In the genomic region with DNA sequence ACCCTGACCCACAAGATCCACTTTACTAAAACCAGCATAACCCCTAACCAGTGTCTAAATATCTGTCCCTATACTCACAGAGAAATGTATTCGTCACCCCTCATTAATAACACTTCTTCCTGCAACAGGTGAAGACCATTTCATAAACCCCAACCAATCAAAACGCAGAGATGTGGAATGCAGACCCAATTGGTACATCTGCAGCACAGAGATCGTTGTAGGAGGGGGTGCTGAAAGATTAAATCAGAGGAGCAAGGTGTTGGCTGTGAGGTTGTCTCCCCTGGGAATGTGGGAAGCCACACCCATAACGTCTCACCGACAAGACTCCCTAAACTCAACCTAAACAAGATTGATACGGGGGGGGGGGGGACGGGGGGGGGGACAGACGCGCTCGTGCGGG, we compare ENCODE assay signal across 7 mouse cellular contexts. TPM values are rescaled to one million over a fixed set of nuclear protein-coding genes. Genes with fewer than 3 reads are reported as not detected.
A peak's percentile ranks its signal among the peaks of the same experiment; 100 is the strongest.
DNase-seq lines count a peak whose midpoint lies in the region; ATAC-seq and TF ChIP-seq lines count a peak whose summit lies in the region.

No protein-coding gene starts in this region.

- no peaks in the 10 kb centered on the region for H3K36me3 ChIP-seq in lung, embryonic 16.5 days (ENCODE audit: control insufficient read depth, insufficient read depth, low read length)
- H3K36me3 ChIP-seq in liver, embryonic 15.5 days (replicated peaks) = no peaks in the 10 kb centered on the region
- no peaks in the 10 kb centered on the region for H3K36me3 ChIP-seq in stomach, embryonic 15.5 days

- ATAC-seq in lung, embryonic 16.5 days (ENCODE audit: low read depth) = 0 out of 2 replicates have a peak, but pooled peaks have one; percentile 31
- 0 out of 2 replicates have a peak, but pooled peaks have one; percentile 5 for ATAC-seq in liver, embryonic 15.5 days (ENCODE audit: insufficient read depth)
- no peak for ATAC-seq in stomach, embryonic 15.5 days (ENCODE audit: insufficient read depth, low FRiP score, low read depth)

- H3K4me3 ChIP-seq in lung, embryonic 16.5 days (ENCODE audit: low read length) = no peak overlapping the region; the same call in 1 of the 2 replicates
- H3K4me3 ChIP-seq in lung, adult 2 months (replicated peaks; ENCODE audit: extremely low read depth, low read depth, low read length) = no peak overlapping the region
- peak overlapping the region; percentile 28; the same call in 1 of the 2 replicates for H3K4me3 ChIP-seq in liver, embryonic 15.5 days (replicated peaks)
- H3K4me3 ChIP-seq in stomach, embryonic 15.5 days (replicated peaks) = peak overlapping the region; percentile 26

- no peak for TF ChIP-seq POLR2A in lung, adult 2 months (IDR thresholded peaks at IDR 0.05; ENCODE audit: borderline replicate concordance, extremely low read depth, low read depth, low read length)

- no peak for TF ChIP-seq CTCF in lung, adult 2 months (IDR thresholded peaks at IDR 0.05; ENCODE audit: insufficient read depth, low read length)

- H3K27ac ChIP-seq in lung, embryonic 16.5 days (ENCODE audit: low read length) = no peak overlapping the region
- no peak overlapping the region for H3K27ac ChIP-seq in liver, embryonic 15.5 days (replicated peaks)
- H3K27ac ChIP-seq in stomach, embryonic 15.5 days = no peak overlapping the region

- H3K9me3 ChIP-seq in lung, embryonic 16.5 days (ENCODE audit: control insufficient read depth, low read length) = no peaks in the 10 kb centered on the region
- no peaks in the 10 kb centered on the region for H3K9me3 ChIP-seq in liver, embryonic 15.5 days (replicated peaks)
- H3K9me3 ChIP-seq in stomach, embryonic 15.5 days = no peaks in the 10 kb centered on the region

- H3K27me3 ChIP-seq in lung, embryonic 16.5 days (ENCODE audit: control insufficient read depth, insufficient read depth, low read depth, low read length) = no peaks in the 10 kb centered on the region
- no peaks in the 10 kb centered on the region for H3K27me3 ChIP-seq in liver, embryonic 15.5 days
- no peaks in the 10 kb centered on the region for H3K27me3 ChIP-seq in stomach, embryonic 15.5 days (replicated peaks)

- H3K4me2 ChIP-seq in lung, embryonic 16.5 days (ENCODE audit: low read depth, low read length) = peak overlapping the region; percentile 43
- H3K4me2 ChIP-seq in liver, embryonic 15.5 days = peak overlapping the region; percentile 59
- peak overlapping the region; percentile 48 for H3K4me2 ChIP-seq in stomach, embryonic 15.5 days

- 6% methylated on average over 3 of the region's 11 CpGs for WGBS in lung, embryonic 16.5 days
- WGBS in lung, adult 2 months = 3% methylated on average over 11 of the region's 11 CpGs
- WGBS in liver, embryonic 15.5 days (ENCODE audit: insufficient replicate concordance) = 4% methylated on average over 10 of the region's 11 CpGs
- 5% methylated on average over 5 of the region's 11 CpGs for WGBS in stomach, embryonic 15.5 days

- H3K9ac ChIP-seq in lung, embryonic 16.5 days (ENCODE audit: low read length) = no peak overlapping the region
- no peak overlapping the region for H3K9ac ChIP-seq in liver, embryonic 15.5 days
- H3K9ac ChIP-seq in stomach, embryonic 15.5 days = no peak overlapping the region

- H3K4me1 ChIP-seq in lung, embryonic 16.5 days (replicated peaks; ENCODE audit: control insufficient read depth, insufficient read depth, low read length) = peaks cover 3% of the 10 kb centered on the region; the same call in 1 of the 2 replicates
- no peaks in the 10 kb centered on the region for H3K4me1 ChIP-seq in lung, adult 2 months (ENCODE audit: control insufficient read depth, insufficient read depth, low read length)
- H3K4me1 ChIP-seq in liver, embryonic 15.5 days (replicated peaks) = peaks cover 23% of the 10 kb centered on the region
- H3K4me1 ChIP-seq in stomach, embryonic 15.5 days = no peaks in the 10 kb centered on the region

- no peak for DNase-seq in lung, adult 2 months
- peak; percentile 21 for DNase-seq in forelimb bud, embryonic 11.5 days (ENCODE audit: low read depth, low spot score)
- no peak for DNase-seq in cerebellum, postnatal 4 days (ENCODE audit: low spot score in 2 of 2)
- no peak for DNase-seq in layer of hippocampus, adult 9-10 months (ENCODE audit: low spot score)

RNA-seq across cellular contexts. Expression of gene Asb5, which starts 20.6 kb away (rescaled TPM):
- polyA plus RNA-seq in lung, embryonic 16.5 days (2015; fragmentation: Nextera tagmentation; extraction: Ambion mirVana) = 3.5 and 3.6 TPM in 2 replicates
- polyA plus RNA-seq in lung, adult 2 months (2012; rRNA removed) = 0.65 and 7.8 TPM in 2 replicates
- polyA plus RNA-seq in liver, embryonic 15.5 days (2015; fragmentation: Nextera tagmentation; extraction: Ambion mirVana) = 1.3 and 2.4 TPM in 2 replicates
- 5.9 and 6.2 TPM in 2 replicates for polyA plus RNA-seq in stomach, embryonic 15.5 days (2015; fragmentation: Nextera tagmentation; extraction: Ambion mirVana)

RNA-seq across cellular contexts. Expression of gene Spcs3, which starts 21.0 kb away (rescaled TPM):
- 84.4 and 86.8 TPM in 2 replicates for polyA plus RNA-seq in lung, embryonic 16.5 days (2015; fragmentation: Nextera tagmentation; extraction: Ambion mirVana)
- polyA plus RNA-seq in lung, adult 2 months (2012; rRNA removed) = 6.6 and 13.4 TPM in 2 replicates
- 57.2 and 60.2 TPM in 2 replicates for polyA plus RNA-seq in liver, embryonic 15.5 days (2015; fragmentation: Nextera tagmentation; extraction: Ambion mirVana)
- polyA plus RNA-seq in stomach, embryonic 15.5 days (2015; fragmentation: Nextera tagmentation; extraction: Ambion mirVana) = 101 and 121 TPM in 2 replicates

Comparison
In these comparisons a context has a peak if more than half of its experiments do, and no peak if none do; other contexts are left out.
1. H3K4me3 ChIP-seq: peak in liver, embryonic 15.5 days (single experiment) and stomach, embryonic 15.5 days (single experiment); none in lung, embryonic 16.5 days (single experiment) and lung, adult 2 months (single experiment).
2. Peak in every context shown above with its lines, with median percentiles within 50 percentile points of each other: H3K4me2 ChIP-seq.